Mouse (Mus musculus): ENCODE results near the gene Nova2. TPM values are rescaled to one million over a fixed set of nuclear protein-coding genes. Genes with fewer than 3 reads are reported as not detected.

Gene Nova2
- polyA plus RNA-seq, 1 experiment from 2014 or later = 0.29 TPM

- DNase-seq (ENCODE audit: low spot score) = peak; percentile 57
- Histone ChIP-seq H3K9ac (ENCODE audit: low read length) (no peak overlapping the region), H3K4me2 (ENCODE audit: low read depth, severe bottlenecking) (peak overlapping the region; percentile 95), H3K9me3 (ENCODE audit: control insufficient read depth, low read length) (no peaks in the 10 kb centered on the region), H3K4me3 (ENCODE audit: low read depth, low read length) (peak overlapping the region; percentile 35), H3K27me3 (ENCODE audit: control insufficient read depth, insufficient read depth, low read length) (peaks cover 73% of the 10 kb centered on the region), H3K27ac (replicated peaks; ENCODE audit: low read depth, low read length) (no peak overlapping the region), H3K36me3 (ENCODE audit: control insufficient read depth, insufficient read depth, low read length) (no peaks in the 10 kb centered on the region), H3K4me1 (ENCODE audit: control insufficient read depth, insufficient read depth, low read length) (peaks cover 4% of the 10 kb centered on the region; the same call in 1 of the 2 replicates)
- 1% methylated on average over 70 of the region's 107 CpGs for WGBS
- peak; percentile 67 for ATAC-seq (ENCODE audit: insufficient number of reproducible peaks, low FRiP score, low TSS enrichment, low read depth)
These were observed 32.1 kb downstream of the Nova2 start for GRCm38 (mm10) chr7:18957569-18958383.

DNA sequence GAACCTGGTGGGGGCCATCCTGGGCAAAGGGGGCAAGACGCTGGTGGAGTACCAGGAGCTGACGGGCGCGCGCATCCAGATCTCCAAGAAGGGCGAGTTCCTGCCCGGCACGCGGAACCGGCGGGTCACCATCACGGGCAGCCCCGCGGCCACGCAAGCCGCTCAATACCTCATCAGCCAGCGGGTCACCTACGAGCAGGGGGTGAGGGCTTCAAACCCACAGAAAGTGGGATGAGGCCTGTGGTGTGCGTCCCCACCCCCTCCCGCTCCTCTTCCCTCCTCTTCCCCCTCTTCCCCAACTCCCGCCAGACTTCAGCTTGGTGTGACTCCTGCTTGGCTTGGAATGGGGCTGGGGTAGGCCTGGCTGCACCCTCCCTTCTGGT lies 32.7 kb downstream of the Nova2 start:
- no peaks in the 10 kb centered on the region for H3K9me3 ChIP-seq (ENCODE audit: control insufficient read depth, low read length)
- WGBS = 0% methylated on average over 19 of the region's 21 CpGs
- H3K4me1 ChIP-seq (ENCODE audit: control insufficient read depth, insufficient read depth, low read length) = peaks cover 4% of the 10 kb centered on the region; the same call in 1 of the 2 replicates
- no peaks in the 10 kb centered on the region for H3K36me3 ChIP-seq (ENCODE audit: control insufficient read depth, insufficient read depth, low read length)
- no peak overlapping the region for H3K27ac ChIP-seq (replicated peaks; ENCODE audit: low read depth, low read length)
- H3K4me3 ChIP-seq (ENCODE audit: low read depth, low read length) = peak overlapping the region; percentile 35
- peaks cover 79% of the 10 kb centered on the region for H3K27me3 ChIP-seq (ENCODE audit: control insufficient read depth, insufficient read depth, low read length)
- no peak overlapping the region for H3K9ac ChIP-seq (ENCODE audit: low read length)
- DNase-seq (ENCODE audit: low spot score) (peak; percentile 43), ATAC-seq (ENCODE audit: insufficient number of reproducible peaks, low FRiP score, low TSS enrichment, low read depth) (peak; percentile 26; the same call in 1 of the 2 replicates)
- peak overlapping the region; percentile 95 for H3K4me2 ChIP-seq (ENCODE audit: low read depth, severe bottlenecking)

DNA sequence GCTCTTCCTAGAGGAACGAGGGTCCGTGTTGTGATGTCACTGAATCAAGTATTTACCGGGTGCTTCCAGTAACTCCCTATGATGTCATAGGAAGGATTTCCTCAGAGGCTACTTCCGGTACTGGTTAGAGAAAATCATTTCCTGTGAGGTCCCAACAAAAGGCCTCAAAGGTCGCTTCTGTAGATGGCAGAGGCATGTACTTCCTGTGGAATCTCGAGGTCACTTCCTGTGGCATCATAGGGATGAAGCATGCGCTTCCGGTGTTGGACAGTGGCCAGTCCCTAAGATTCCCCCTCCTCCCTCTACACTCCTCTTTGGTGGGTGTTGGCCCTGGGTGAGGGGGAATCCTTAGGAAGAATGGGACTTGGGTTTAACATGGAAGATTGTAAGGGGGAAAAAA lies 33.8 kb downstream of the Nova2 start:
- H3K4me2 ChIP-seq (ENCODE audit: low read depth, severe bottlenecking) = no peak overlapping the region
- H3K4me3 ChIP-seq (ENCODE audit: low read depth, low read length) = no peak overlapping the region
- no peak for DNase-seq (ENCODE audit: low spot score)
- ATAC-seq (ENCODE audit: insufficient number of reproducible peaks, low FRiP score, low TSS enrichment, low read depth) = no peak
- H3K9me3 ChIP-seq (ENCODE audit: control insufficient read depth, low read length) = no peaks in the 10 kb centered on the region
- no peak overlapping the region for H3K9ac ChIP-seq (ENCODE audit: low read length)
- WGBS = 59% methylated on average over 8 of the region's 8 CpGs
- H3K4me1 ChIP-seq (ENCODE audit: control insufficient read depth, insufficient read depth, low read length) = peaks cover 4% of the 10 kb centered on the region; the same call in 1 of the 2 replicates
- H3K27ac ChIP-seq (replicated peaks; ENCODE audit: low read depth, low read length) = no peak overlapping the region
- H3K36me3 ChIP-seq (ENCODE audit: control insufficient read depth, insufficient read depth, low read length) = no peaks in the 10 kb centered on the region
- peaks cover 90% of the 10 kb centered on the region for H3K27me3 ChIP-seq (ENCODE audit: control insufficient read depth, insufficient read depth, low read length)

GRCm38 (mm10) chr7:18962171-18962792 lies 36.6 kb downstream of the Nova2 start:
- Histone ChIP-seq H3K36me3 (ENCODE audit: control insufficient read depth, insufficient read depth, low read length) (no peaks in the 10 kb centered on the region), H3K4me1 (ENCODE audit: control insufficient read depth, insufficient read depth, low read length) (peaks cover 4% of the 10 kb centered on the region; the same call in 1 of the 2 replicates), H3K27me3 (ENCODE audit: control insufficient read depth, insufficient read depth, low read length) (peaks cover 82% of the 10 kb centered on the region), H3K9ac (ENCODE audit: low read length) (no peak overlapping the region), H3K27ac (replicated peaks; ENCODE audit: low read depth, low read length) (no peak overlapping the region), H3K4me2 (ENCODE audit: low read depth, severe bottlenecking) (no peak overlapping the region; the same call in 1 of the 2 replicates), H3K4me3 (ENCODE audit: low read depth, low read length) (peak overlapping the region; percentile 5; the same call in 1 of the 2 replicates), H3K9me3 (ENCODE audit: control insufficient read depth, low read length) (no peaks in the 10 kb centered on the region)
- ATAC-seq (ENCODE audit: insufficient number of reproducible peaks, low FRiP score, low TSS enrichment, low read depth) = no peak
- no peak for DNase-seq (ENCODE audit: low spot score)
- 1% methylated on average over 17 of the region's 17 CpGs for WGBS

- Histone ChIP-seq H3K27ac (replicated peaks; ENCODE audit: low read depth, low read length) (no peak overlapping the region), H3K36me3 (ENCODE audit: control insufficient read depth, insufficient read depth, low read length) (no peaks in the 10 kb centered on the region), H3K27me3 (ENCODE audit: control insufficient read depth, insufficient read depth, low read length) (peaks cover 77% of the 10 kb centered on the region), H3K9me3 (ENCODE audit: control insufficient read depth, low read length) (no peaks in the 10 kb centered on the region), H3K9ac (ENCODE audit: low read length) (no peak overlapping the region), H3K4me3 (ENCODE audit: low read depth, low read length) (peak overlapping the region; percentile 5; the same call in 1 of the 2 replicates), H3K4me1 (ENCODE audit: control insufficient read depth, insufficient read depth, low read length) (no peaks in the 10 kb centered on the region; the same call in 1 of the 2 replicates), H3K4me2 (ENCODE audit: low read depth, severe bottlenecking) (no peak overlapping the region; the same call in 1 of the 2 replicates)
- DNase-seq (ENCODE audit: low spot score) (no peak), ATAC-seq (ENCODE audit: insufficient number of reproducible peaks, low FRiP score, low TSS enrichment, low read depth) (no peak)
- WGBS = under 1% methylated on average over 20 of the region's 20 CpGs
These were observed 37.1 kb downstream of the Nova2 start for GRCm38 (mm10) chr7:18962795-18963194.

GRCm38 (mm10) chr7:18963294-18963843 lies 37.7 kb downstream of the Nova2 start:
- H3K4me3 ChIP-seq (ENCODE audit: low read depth, low read length) = no peak overlapping the region
- H3K9ac ChIP-seq (ENCODE audit: low read length) = no peak overlapping the region
- WGBS = under 1% methylated on average over 19 of the region's 19 CpGs
- DNase-seq (ENCODE audit: low spot score) (no peak), ATAC-seq (ENCODE audit: insufficient number of reproducible peaks, low FRiP score, low TSS enrichment, low read depth) (no peak)
- H3K36me3 ChIP-seq (ENCODE audit: control insufficient read depth, insufficient read depth, low read length) = no peaks in the 10 kb centered on the region
- H3K27me3 ChIP-seq (ENCODE audit: control insufficient read depth, insufficient read depth, low read length) = peaks cover 71% of the 10 kb centered on the region
- no peak overlapping the region; the same call in 1 of the 2 replicates for H3K4me2 ChIP-seq (ENCODE audit: low read depth, severe bottlenecking)
- H3K4me1 ChIP-seq (ENCODE audit: control insufficient read depth, insufficient read depth, low read length) = no peaks in the 10 kb centered on the region
- H3K27ac ChIP-seq (replicated peaks; ENCODE audit: low read depth, low read length) = no peak overlapping the region
- H3K9me3 ChIP-seq (ENCODE audit: control insufficient read depth, low read length) = no peaks in the 10 kb centered on the region

DNA sequence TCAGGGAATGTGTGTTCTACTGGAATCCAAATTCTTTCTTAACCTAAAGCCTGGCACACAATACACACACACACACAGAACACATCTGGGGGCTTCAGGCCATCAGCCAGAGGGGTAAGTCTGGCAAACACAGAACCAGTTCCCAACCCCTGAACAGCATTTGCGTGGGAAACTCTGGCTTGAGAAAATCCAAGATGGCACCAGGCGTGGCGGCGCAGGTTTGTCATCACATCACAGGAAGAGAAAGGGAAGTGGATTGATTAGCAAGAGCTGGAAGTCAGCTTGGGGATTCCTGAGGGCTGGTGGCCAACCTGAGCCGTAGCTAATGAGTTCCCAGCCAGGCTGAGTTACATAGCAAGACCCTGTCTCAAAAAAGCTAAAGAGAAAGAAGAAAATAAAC lies 39.6 kb downstream of the Nova2 start:
- no peaks in the 10 kb centered on the region for H3K36me3 ChIP-seq (ENCODE audit: control insufficient read depth, insufficient read depth, low read length)
- no peaks in the 10 kb centered on the region for H3K9me3 ChIP-seq (ENCODE audit: control insufficient read depth, low read length)
- H3K4me2 ChIP-seq (ENCODE audit: low read depth, severe bottlenecking) = no peak overlapping the region
- peaks cover 58% of the 10 kb centered on the region for H3K27me3 ChIP-seq (ENCODE audit: control insufficient read depth, insufficient read depth, low read length)
- ATAC-seq (ENCODE audit: insufficient number of reproducible peaks, low FRiP score, low TSS enrichment, low read depth) = no peak
- WGBS = 82% methylated on average over 5 of the region's 5 CpGs
- no peak overlapping the region for H3K27ac ChIP-seq (replicated peaks; ENCODE audit: low read depth, low read length)
- H3K9ac ChIP-seq (ENCODE audit: low read length) = no peak overlapping the region
- H3K4me1 ChIP-seq (ENCODE audit: control insufficient read depth, insufficient read depth, low read length) = no peaks in the 10 kb centered on the region
- no peak overlapping the region for H3K4me3 ChIP-seq (ENCODE audit: low read depth, low read length)
- DNase-seq (ENCODE audit: low spot score) = no peak

DNA sequence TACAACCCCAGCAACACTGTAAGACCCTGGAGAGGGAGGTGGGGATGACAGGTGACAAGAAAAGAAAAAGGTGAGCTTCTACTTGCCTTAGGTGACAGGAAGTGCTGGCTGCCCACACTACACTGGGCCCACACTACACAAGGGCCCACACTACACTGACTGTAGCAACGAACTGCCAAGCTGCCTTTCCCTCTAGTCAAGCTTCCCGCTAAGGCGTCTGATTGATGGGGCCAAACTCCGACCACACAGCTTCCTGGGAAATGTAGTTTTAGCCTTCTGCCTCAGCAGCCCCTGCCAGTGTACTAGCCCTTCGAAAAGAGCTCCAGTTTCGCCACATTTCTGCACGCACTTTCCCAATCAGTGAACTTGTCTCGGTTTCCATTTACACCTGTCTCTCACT lies 41.9 kb downstream of the Nova2 start:
- Histone ChIP-seq H3K4me2 (ENCODE audit: low read depth, severe bottlenecking) (no peak overlapping the region), H3K9ac (ENCODE audit: low read length) (no peak overlapping the region), H3K9me3 (ENCODE audit: control insufficient read depth, low read length) (no peaks in the 10 kb centered on the region), H3K4me3 (ENCODE audit: low read depth, low read length) (no peak overlapping the region), H3K36me3 (ENCODE audit: control insufficient read depth, insufficient read depth, low read length) (no peaks in the 10 kb centered on the region), H3K27ac (replicated peaks; ENCODE audit: low read depth, low read length) (no peak overlapping the region), H3K27me3 (ENCODE audit: control insufficient read depth, insufficient read depth, low read length) (peaks cover 35% of the 10 kb centered on the region), H3K4me1 (ENCODE audit: control insufficient read depth, insufficient read depth, low read length) (no peaks in the 10 kb centered on the region)
- 8% methylated on average over 8 of the region's 8 CpGs for WGBS
- DNase-seq (ENCODE audit: low spot score) (no peak), ATAC-seq (ENCODE audit: insufficient number of reproducible peaks, low FRiP score, low TSS enrichment, low read depth) (no peak)
